Mouse (Mus musculus): ENCODE measurements around the gene Hc.

Hc gene

GRCm38 (mm10) chr2:34953547-34954116 lies 107.6 kb downstream of the Hc start:
- DNase-seq (ENCODE audit: low spot score), result no peak

GRCm38 (mm10) chr2:34953018-34953417 lies 108.2 kb downstream of the Hc start:
- DNase-seq (ENCODE audit: low spot score), result no peak

- DNase-seq (ENCODE audit: low spot score), result no peak
Observed at GRCm38 (mm10) chr2:34951469-34951868, 109.8 kb downstream of the Hc start.

GRCm38 (mm10) chr2:34948622-34949021 lies 112.6 kb downstream of the Hc start:
- peak; percentile 17 for DNase-seq (ENCODE audit: low spot score)

GRCm38 (mm10) chr2:34946046-34946445 lies 115.2 kb downstream of the Hc start:
- DNase-seq (ENCODE audit: low spot score), result no peak

- DNase-seq (ENCODE audit: low spot score), result no peak
Observed at GRCm38 (mm10) chr2:34945580-34945979, 115.7 kb downstream of the Hc start.

- no peak for DNase-seq (ENCODE audit: low spot score)
Observed at GRCm38 (mm10) chr2:34944761-34945160, 116.5 kb downstream of the Hc start.

GRCm38 (mm10) chr2:34943556-34944120 lies 117.6 kb downstream of the Hc start:
- DNase-seq (ENCODE audit: low spot score), result no peak

GRCm38 (mm10) chr2:34941061-34941675 lies 120.1 kb downstream of the Hc start:
- no peak for DNase-seq (ENCODE audit: low spot score)

- DNase-seq (ENCODE audit: low spot score), result no peak
Observed at GRCm38 (mm10) chr2:34940246-34940645, 121.0 kb downstream of the Hc start.

- DNase-seq (ENCODE audit: low spot score), result peak; percentile 50
Observed at GRCm38 (mm10) chr2:34938269-34939208, 122.7 kb downstream of the Hc start.

GRCm38 (mm10) chr2:34937460-34937859 lies 123.8 kb downstream of the Hc start:
- DNase-seq (ENCODE audit: low spot score), result no peak

All from adipocyte (in vitro differentiated cells).